Mouse (Mus musculus): Measurements from ENCODE around the gene Smim13.

- TF ChIP-seq HCFC1 (IDR thresholded peaks at IDR 0.05; ENCODE audit: borderline replicate concordance, insufficient read depth, low read length) (no peak), ZC3H11A (IDR thresholded peaks at IDR 0.05; ENCODE audit: borderline replicate concordance, low read depth, low read length) (no peak), CHD2 (IDR thresholded peaks at IDR 0.05; ENCODE audit: low read depth, low read length) (no peak)
These were observed 46.4 kb upstream of the Smim13 start for GRCm38 (mm10) chr13:41203289-41203688.
